Mouse (Mus musculus) retina, embryonic 14.5 days (tissue): ENCODE results near the gene Duox2.

Experiments used
- DNase-seq: peaks from one replicate; pipeline ENCODE4 v3.0.0-alpha.2; 2015; ENCODE audit warnings: low spot score

Duox2 gene

DNA sequence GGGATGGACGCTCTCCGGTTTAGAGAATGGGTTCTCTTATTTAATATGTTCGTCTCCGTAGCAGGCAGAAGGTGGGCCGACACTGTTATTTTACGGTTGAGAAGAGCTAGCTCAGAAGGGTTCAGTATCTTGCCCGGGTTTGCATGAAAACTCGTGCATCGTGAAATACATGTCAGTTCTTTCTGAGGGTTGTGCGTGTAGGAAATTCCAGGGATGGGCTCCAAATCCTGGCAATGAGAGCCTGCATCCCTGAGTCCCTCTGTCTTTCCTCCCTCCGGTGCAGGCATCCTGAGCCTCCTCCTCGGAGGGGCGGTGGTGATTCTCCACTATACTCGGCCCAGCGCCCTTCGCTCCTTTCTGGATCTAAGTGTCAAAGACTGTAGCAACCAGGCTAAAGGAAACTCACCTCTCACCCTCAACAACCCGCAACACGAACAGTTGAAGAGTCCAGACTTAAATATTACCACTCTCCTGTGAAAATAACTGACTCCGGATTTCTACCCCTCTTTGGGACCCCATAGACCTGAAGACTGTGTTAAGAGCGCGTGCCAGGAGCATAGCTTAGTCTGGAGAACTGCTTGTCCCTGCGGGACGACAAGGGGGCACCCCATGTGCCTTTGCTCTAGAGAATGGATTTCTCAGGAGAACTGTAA lies 3.8 kb upstream of the Duox2 start:
- no peak for DNase-seq

DNA sequence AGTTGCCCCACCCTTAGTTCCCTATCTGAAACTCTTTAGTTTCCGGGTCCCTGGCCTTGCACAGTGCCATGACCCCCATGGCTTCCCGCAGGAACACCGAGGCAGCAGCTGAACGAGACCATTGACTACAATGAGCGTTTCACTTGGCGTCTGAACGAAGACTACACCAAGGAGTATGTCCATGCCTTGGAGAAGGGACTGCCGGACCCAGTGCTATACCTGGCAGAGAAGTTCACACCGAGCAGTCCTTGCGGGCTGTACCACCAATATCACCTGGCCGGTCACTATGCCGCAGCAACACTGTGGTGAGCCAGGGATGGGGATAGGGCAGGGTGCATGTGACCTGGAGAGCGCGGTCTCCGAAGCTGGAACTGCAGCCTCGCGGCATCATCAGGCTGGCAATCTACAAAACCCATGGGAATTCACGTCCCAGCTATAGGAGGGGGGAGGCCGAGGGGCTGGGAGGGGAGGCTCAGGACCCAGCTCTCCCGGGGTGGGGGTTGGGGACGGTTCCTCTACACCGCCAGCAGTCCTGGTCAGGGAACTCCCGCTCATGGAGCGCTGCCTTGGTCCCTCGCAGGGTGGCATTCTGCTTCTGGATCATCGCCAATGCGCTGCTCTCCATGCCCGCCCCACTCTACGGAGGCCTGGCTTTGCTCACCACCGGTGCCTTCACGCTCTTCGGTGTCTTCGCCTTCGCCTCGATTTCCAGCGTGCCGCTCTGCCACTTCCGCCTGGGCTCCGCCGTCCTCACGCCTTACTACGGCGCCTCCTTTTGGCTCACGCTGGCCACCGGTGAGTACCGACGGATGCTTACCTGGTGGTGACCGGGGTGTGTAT lies 3.1 kb upstream of the Duox2 start:
- peak; percentile 44 for DNase-seq

DNA sequence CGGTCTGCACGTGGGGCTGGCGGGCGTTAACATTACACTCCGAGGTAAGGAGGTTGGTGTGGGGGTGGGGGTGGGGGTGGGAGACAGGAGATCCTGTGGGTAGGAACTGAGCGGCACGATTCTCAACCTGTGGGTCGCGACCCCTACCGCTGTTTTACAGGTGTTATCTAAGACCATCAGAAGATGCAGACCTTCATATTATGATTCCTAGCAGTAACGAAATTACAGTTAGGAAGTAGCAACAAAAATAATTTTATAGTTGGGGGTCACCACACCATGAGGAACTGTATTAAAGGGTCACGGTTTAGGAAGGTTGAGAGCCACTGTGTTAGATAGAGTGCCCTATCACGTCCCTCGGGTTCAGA lies 2.4 kb upstream of the Duox2 start:
- no peak for DNase-seq

DNA sequence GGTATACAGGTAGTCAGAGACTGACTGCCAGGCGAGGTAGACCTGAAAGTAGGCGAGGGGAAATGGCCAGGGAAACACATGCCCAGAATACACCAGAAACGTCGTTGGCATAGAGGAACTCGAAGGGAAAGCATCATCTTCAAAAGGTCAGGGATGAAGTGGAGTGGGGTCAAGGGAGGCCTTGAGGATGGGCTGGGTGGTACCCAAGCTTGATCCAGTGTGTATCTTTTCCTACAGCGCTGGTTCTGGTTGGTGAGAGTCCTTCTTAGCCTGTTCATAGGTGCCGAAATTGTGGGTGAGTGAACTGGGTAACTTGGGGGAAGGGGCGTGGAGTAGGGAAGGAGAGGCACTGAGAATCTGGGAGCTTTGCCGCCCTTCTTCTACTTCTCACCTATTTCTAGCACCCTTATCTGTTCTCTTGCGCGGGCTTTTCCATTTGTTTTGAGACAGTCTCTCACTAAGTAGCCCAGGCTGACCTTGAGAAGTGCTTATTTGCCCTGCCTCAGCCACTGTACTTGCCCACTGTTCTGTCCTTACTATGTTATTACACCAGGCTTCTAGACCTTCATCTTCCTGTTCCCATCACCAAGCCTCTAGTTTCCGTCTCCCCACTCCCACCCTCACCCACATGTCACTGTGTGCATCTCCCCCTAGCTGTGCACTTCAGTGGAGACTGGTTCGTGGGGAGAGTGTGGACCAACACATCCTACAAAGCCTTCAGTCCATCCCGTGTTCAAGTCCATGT lies 1.8 kb upstream of the Duox2 start:
- no peak for DNase-seq

DNA sequence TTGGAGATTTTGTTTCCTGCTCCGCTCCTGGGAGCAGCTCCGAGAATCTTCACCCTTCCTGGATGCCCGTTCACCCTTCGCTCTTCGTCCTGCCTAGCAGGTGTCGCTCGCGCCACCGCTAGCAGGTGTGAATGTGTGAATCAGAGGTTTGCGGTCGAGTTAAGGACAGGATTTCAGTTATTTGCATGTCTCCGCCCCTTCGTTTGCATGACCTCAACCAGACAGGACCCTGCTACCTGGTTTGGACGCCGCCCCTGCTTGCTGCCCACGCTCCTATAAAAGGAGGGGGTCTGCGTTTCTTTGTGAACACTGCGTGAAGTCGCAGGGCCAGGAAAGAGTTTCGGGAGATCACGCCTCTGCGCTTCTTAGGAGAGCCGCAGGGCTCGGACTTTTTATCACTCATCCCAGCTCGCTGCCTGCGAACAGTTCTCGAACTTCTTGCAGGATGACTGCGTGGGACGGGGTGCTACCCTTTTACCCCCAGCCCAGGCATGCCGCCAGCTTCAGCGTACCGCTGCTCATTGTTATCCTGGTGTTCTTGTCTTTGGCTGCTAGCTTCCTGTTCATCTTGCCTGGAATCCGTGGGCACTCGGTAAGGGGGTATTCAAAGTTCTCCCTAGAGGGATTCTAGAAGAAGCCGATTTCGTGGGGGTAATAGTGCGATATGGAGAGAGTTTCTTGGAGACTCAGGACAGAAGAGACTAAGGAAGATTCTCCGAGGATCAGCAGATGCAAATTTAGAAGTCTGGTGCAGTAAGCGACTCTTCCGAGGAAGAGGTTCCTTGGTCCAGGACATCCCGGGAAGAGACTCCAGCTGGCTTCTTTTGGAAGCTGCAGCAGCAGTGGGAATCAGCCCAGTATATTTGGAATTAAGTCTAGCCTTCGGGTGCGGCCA lies 594 bp upstream of the Duox2 start, which contains the start of gene Duoxa2:
Gene Duoxa2, plus strand, starts transcription at position 305 of the 895 bp plus-strand sequence.
- DNase-seq = peak; percentile 41

DNA sequence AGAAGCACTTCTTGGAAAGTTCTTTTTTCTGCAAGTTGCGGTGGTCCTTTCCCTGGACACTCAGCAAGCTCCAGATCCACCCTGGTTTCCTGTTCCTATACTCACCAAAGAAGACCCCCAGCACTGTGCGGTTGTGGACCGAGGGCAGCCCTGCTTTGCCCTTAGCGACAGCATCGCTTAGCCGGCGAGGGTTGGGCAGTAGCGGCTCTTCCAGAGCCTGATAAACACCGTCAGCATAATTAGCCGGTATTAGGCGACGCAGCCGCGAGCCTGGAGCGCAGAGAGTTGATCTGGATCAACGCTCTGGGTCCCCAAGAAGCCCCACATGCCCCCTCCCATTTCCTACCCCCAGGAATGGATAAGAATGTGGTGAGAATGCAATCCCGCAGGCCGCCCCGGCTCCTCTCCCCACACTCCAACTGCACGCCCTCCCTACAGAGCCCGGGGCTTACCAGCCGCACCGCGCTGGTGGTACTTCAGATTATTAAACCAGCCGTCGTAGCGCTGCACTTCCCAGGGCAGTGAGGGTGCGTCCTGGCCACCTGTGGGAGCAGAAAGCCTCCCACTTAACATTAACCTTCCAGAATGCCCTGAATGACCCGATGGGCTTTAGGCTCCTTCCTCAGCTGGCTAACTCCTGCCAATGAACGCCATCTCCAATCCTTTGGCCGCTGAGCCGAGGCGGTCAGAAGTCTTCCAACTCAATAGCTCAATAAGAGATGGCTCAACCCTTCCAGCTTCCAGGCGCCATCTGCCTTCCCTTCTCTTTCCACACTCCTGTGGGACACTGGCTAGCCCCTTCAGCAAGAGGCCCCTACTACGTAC lies 766 bp downstream of the Duox2 start:
- DNase-seq = peak; percentile 49

DNA sequence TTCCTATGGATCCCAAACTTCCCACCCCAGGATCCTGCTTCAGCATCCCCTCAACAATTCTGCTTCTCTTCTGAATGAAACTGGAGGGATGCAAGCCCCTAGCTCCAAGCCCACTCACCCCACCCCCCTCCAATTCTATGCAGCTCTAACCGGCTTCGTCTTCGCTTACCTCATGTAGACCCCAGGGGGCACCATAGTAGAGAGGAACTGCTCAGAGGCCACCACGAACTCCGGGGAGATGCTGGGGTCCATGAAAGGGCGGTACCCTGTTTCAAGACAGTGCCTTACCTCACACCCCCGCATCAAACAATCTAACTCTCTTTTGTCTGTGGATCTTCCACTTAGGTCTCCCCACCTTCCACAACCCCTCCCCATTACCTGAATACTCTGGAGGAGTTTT lies 3.3 kb downstream of the Duox2 start:
- DNase-seq = no peak

DNA sequence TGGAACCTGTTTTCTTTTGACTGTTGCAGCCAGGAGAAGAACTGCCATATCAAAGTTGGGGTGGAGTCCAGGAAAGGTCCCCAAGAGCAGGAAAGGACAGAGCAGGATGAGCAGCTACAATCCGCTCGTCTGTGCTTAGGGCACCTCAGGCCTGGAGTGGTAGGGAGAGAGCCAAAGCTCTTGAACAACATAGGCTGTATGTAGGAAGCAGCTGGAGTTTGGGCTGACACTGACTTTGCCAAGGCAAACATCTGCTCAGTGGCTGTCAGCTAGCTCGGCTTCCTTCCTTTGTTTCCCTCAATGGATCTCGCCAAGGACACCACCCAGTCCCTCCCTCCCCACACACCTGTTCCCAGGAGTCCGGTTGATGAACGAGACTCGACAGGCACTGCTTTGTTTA lies 12.1 kb downstream of the Duox2 start:
- no peak for DNase-seq

DNA sequence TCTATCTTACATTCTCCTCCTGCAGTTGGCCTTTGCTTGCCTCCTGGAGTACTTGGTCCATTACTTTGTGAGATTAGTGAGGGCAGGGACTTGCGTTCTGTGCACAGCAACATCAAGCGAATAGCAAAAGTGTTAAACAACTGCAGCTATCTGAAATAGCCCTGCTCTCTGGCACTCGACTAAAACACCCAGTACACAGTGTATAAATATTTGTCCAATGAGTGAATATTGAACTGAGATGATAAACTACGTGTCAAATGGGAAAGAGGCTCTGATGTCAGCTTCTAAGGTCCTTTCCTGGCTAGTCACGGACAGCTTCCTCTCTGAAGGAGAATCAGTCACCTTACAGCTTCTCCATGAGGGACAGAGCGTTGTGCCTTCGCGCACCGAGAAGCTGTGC lies 14.2 kb downstream of the Duox2 start:
- DNase-seq = no peak

DNA sequence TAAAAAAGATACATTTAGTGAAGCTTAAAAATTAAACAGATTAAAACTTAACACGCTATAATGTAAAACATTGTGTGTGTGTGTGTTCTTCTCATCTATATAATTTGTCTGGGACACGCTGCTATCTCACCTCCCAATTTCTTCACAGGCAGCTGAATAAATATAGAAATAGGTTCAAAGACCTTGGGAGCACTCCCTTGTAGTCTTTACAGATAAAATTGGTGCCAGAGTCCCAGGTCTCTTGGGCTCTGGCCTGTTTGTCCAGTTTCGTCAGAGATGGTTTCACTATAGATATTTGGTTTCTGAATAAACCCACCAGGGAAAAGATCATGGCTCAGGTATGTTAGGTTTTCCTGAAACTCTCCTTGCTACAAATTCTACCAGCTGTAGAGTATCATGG lies 19.5 kb downstream of the Duox2 start:
- DNase-seq = no peak

DNA sequence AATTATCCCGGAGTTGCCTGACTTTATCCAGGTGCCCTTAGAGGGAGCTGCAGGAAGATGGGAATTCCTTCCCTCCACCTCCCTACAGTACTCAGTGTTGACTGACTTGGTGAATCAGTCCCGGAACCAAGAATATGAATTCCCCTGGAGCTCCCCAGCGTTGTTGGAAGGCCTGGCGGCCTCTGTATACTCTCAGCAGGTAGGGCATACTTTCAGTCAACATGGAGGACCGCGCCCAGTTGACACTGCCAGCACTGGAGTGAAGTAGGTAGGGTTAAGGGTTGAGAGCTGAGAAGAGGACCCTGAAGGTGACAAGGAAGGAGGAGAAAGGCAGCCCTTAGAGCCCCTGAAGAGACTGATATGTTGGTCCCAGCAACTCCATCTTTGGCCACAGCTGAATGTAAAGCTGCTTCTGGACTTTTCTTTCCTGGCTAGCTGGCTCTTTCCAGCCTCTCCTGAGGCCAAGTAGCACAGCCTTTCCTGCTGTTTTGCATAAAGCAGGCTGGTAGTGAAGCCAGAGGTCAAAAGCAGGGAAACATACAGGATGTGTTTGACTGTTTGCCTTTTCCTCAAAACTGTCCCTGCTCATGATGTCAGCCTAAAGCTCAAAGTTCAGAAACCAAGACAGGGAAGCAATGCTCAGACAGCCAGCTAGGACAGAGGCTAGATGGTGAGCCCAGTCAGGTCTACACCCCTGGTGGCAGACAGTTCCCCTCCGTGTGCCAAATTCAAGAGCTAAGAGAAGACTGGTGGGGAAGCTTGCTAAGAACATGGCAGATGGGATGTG lies 31.6 kb downstream of the Duox2 start:
- DNase-seq = no peak

DNA sequence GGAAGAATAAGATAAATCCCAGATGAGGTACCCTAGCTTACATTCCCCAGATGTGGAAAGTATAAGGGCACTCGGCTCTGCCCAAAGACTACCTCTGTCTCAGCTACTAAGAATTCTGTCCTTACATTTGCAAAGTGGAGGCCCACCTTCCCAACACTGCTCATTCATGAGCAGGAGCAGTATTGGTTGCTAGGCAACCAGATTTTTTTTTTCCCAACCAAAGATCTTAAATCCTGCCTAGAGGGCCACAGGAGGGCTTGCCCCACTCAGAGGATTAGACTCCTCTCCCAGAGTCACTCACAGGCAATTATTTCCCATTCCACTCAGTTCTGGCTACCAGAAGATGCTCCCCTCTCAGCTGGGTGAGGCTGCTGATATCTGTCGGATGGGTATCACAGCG lies 33.6 kb downstream of the Duox2 start:
- DNase-seq = peak; percentile 64

DNA sequence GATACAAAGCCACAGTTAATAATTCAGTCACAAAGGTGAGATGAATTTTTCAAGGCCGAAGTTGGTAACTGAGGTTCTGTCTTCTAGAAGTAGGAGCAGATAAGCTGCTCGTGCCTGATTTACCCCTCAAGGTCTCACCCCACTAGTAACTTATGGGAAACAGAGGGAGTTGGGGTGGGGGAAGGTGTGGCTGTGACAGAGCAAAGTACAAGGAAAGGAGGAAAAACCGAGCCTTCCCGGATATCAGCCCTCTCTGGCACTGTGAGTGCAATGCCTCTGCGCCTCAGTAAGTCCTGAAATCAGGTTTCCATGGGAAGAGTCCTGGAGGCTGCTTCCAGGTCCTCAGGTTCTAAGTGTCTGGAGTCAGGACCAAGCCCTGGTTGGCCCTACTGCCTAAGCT lies 37.5 kb downstream of the Duox2 start:
- no peak for DNase-seq

DNA sequence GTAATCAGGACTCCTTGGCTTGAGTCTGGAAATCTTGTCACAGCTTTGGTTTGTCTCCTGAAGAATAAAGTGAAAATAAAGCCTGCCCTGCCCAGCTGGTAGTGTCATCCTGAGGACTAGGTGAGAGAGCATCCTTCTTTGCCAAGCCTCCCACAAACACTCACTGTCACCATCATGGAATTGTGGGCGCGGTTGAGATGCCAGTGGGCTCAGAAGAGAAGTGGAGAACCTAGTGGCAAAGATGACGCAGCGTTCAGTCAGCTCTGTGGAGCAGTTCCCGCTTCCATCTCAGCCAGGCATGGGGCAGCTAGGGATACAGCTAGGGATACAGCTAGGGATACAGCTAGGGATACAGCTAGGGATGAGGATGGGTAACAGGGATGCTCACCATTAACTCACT lies 42.3 kb downstream of the Duox2 start:
- DNase-seq = no peak

DNA sequence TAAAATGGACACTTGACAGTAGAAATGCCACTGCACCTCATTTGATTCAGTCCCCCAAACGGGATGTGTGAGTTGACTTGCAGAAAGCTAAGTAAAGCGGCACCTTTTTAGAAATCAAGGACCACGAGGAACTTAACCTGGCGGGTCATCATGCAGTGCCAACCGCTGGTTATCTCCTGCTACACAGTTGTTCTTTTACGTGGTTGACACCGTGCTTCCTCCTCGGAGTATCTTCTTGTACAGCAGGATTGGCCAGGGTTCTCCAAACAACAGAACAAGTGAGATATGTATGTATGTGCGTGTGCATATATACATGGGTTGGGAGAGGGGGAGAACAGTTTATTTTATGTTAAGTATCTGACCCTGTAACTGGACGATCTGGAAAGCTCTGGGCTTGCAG lies 50.5 kb downstream of the Duox2 start:
- no peak for DNase-seq

DNA sequence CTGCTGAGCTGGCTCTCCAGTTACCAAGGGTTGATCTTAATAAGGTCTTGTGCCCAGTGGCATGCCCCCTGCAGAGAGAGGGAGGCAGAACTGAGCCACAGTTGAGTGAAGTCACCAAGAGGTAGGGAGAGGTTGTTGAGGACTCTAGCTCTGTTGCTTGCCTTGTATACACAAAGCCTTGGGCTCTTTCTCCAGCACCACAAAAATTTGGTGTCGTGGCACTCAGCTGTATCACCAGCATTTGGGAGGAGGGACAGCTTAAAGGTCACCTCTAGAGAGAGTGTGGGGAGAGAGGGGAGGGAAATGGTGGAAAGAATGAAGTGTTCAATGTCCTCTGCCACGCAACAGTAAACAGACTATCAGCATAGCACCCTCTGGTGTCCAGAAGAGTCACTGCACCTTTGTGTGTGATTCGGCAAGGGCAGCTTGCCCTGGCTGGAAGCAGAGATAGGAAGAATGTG lies 54.5 kb downstream of the Duox2 start:
- DNase-seq = peak; percentile 88

DNA sequence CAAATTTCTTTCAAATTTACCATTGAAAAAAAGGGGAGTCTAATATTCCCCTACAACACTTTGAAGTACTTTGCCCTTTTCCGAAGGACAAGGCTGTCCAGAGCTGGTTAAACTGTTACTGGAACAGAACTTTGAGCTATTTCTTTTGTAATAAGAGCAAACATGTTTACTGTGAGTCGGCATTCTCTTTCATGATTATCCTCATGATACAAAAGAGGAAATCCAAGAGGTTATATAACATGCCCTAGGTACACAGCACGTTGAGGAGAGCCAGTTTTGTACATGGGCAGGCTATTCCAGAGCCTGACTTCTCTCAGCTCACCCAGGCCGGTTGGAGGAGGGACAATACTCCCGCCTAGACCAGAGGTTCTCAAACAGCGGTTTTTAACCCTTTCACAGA lies 56.3 kb downstream of the Duox2 start:
- no peak for DNase-seq

DNA sequence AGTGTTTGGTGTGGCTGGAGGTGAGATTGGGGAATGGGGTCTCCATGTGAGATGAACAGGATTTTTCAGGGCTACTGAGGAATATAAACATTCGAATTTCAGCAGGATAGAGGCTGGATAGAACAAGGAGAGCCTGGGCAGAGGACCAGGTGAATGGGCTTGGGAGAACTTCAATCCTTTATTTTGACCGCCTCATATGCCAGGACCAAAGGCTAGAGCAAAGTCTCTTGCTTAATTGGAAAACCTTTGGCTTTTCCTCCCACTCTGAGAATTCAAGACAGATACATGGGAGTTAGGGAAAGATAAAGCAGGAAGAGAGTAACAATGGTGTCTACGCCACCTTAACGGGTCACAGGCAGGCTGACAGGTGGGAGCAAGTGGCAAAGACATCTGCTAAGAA lies 57.0 kb downstream of the Duox2 start:
- DNase-seq = no peak

DNA sequence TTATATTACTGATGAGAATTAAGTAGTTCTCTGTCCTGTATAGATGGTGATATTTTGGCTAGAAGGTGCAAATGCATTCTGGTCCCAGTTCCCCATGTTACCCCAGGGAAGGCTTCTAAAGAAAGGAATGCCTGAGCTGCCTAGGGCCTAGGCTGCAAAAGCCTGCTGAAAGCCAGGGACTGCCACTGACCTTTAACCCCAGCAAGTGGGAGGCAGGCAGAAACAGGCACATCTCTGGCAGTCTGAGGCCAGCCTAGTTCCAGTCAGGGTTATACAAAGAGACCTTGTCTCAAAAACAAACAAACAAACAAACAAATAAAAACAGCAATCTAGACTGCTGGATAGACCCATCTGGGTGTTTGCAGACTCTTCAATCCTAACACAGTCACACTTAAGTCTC lies 57.5 kb downstream of the Duox2 start:
- DNase-seq = no peak

DNA sequence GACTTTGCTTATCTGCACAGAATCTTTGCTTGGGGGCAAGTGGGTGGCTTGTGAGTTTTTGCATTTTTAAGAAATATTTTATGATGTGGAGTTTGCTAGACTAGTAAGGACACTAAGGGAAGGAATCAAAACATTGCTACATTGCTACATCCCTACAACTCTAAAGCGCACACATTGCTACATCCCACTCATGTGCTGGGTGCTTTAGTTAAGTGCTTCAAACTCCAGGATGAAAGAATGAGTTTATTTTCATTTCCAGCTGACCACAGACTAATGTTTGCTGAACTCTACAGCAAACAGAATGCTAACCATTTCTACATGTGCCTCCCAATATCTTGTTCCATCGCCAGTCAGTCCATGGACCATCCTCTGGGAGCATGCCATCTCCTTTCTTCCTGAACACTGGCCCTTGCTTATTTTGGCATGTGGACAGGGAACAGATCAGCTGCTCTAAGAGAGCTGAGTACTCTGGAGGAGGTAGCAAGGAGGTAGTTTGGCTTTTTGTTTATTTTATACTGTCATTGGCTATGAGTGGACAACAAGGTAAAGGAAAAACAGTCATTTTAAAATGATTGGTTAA lies 60.3 kb downstream of the Duox2 start:
- DNase-seq = no peak
